Mouse (Mus musculus): ENCODE measurements at regions not wholly inside any gene's neighbourhood (a gene's known extent, or its start where the extent isn't known, plus 50 kb on each side); places are given as distances from the start of the nearest gene placed in this dataset.

- dilution Hi-C loops (cut with MboI; ENCODE audit: extremely low pct_ligation_motif_present, extremely low pct_unique_long_range_greater_than_20kb, low sequenced_read_pairs) (no loop called here), in situ Hi-C loops (cut with MboI; ENCODE audit: low pct_ligation_motif_present, low pct_unique_long_range_greater_than_20kb, low sequenced_read_pairs) (no loop called here)
- TF ChIP-seq HCFC1 (IDR thresholded peaks at IDR 0.05; ENCODE audit: low read depth, low read length) = no peak
- no peak for TF ChIP-seq EP300 (IDR thresholded peaks at IDR 0.05; ENCODE audit: low read length)
- no peak for TF ChIP-seq KAT2A (IDR thresholded peaks at IDR 0.05; ENCODE audit: insufficient replicate concordance, low read length)
- TF ChIP-seq PAX5 (IDR thresholded peaks at IDR 0.05; ENCODE audit: low read length) = no peak
- no peak for TF ChIP-seq POLR2A (IDR thresholded peaks at IDR 0.05; ENCODE audit: low read depth, low read length)
- no peak for TF ChIP-seq USF1 (IDR thresholded peaks at IDR 0.05; ENCODE audit: low read depth, low read length)
- no peak for TF ChIP-seq ZKSCAN1 (IDR thresholded peaks at IDR 0.05; ENCODE audit: borderline replicate concordance, low read depth, low read length)
These were observed 101.3 kb downstream of the Ephb3 start for GRCm38 (mm10) chr16:21305859-21306258.

GRCm38 (mm10) chr16:21308513-21308912 is 104.0 kb downstream of the Ephb3 start:
- Histone ChIP-seq H3K4me3 (replicated peaks in 1 of 3; ENCODE audit: low read depth in 2 of 3, low read length in 2 of 3, poor library complexity in 1 of 3) (no peak overlapping the region), H3K36me3 (replicated peaks in 1 of 2; ENCODE audit: control insufficient read depth in 1 of 2, insufficient read depth in 1 of 2, low read length in 1 of 2) (no peaks in the 10 kb centered on the region), H3K4me2 (ENCODE audit: insufficient read depth, low read depth, poor library complexity, severe bottlenecking) (no peak overlapping the region), H3K9me3 (replicated peaks; ENCODE audit: low read length) (peaks cover 9% of the 10 kb centered on the region), H3K27ac (ENCODE audit: insufficient read depth, low read depth) (no peak overlapping the region), H3K79me2 (replicated peaks; ENCODE audit: control insufficient read depth, extremely low read depth, insufficient read depth, poor library complexity, severe bottlenecking) (no peaks in the 10 kb centered on the region), H3K4me1 (ENCODE audit: control insufficient read depth in 1 of 2, insufficient read depth in 2 of 2) (peaks cover 4 to 26% of the 10 kb centered on the region in 2 experiments; a peak in 3 of 4 replicates), H3K9ac (ENCODE audit: insufficient read depth, low read depth) (no peak overlapping the region), H3K27me3 (replicated peaks) (no peaks in the 10 kb centered on the region)
- in situ Hi-C loops (cut with MboI; ENCODE audit: low pct_ligation_motif_present, low pct_unique_long_range_greater_than_20kb, low sequenced_read_pairs) = no loop called here
- no peak for TF ChIP-seq KAT2A (IDR thresholded peaks at IDR 0.05; ENCODE audit: insufficient replicate concordance, low read length)
- no peak for TF ChIP-seq UBTF (IDR thresholded peaks at IDR 0.05; ENCODE audit: low read depth, low read length)
- no peak for TF ChIP-seq CTCF (conservative IDR thresholded peaks at IDR 0.05 in 1 of 2, IDR thresholded peaks at IDR 0.05 in 1 of 2; ENCODE audit: low read depth in 2 of 2, low read length in 2 of 2)
- TF ChIP-seq MYC (IDR thresholded peaks at IDR 0.05; ENCODE audit: low read depth, low read length) = no peak
- TF ChIP-seq NELFE (IDR thresholded peaks at IDR 0.05; ENCODE audit: low read depth, low read length) = no peak
- no peak for TF ChIP-seq BHLHE40 (IDR thresholded peaks at IDR 0.05; ENCODE audit: low read depth, low read length)
- TF ChIP-seq SMC3 (IDR thresholded peaks at IDR 0.05; ENCODE audit: low read depth, low read length) = no peak
- no peak for TF ChIP-seq EP300 (IDR thresholded peaks at IDR 0.05; ENCODE audit: low read length)
- no peak for TF ChIP-seq JUND (conservative IDR thresholded peaks at IDR 0.05; ENCODE audit: low read depth, low read length)
- no peak for TF ChIP-seq TCF12 (IDR thresholded peaks at IDR 0.05; ENCODE audit: low read depth, low read length)
- TF ChIP-seq ZNF384 (IDR thresholded peaks at IDR 0.05; ENCODE audit: low read depth, low read length) = no peak
- no peak for TF ChIP-seq HCFC1 (IDR thresholded peaks at IDR 0.05; ENCODE audit: low read depth, low read length)
- no peak for TF ChIP-seq ZKSCAN1 (IDR thresholded peaks at IDR 0.05; ENCODE audit: borderline replicate concordance, low read depth, low read length)
- no peak for TF ChIP-seq NRF1 (IDR thresholded peaks at IDR 0.05; ENCODE audit: low read depth, low read length)
- no peak for TF ChIP-seq GABPA (IDR thresholded peaks at IDR 0.05; ENCODE audit: insufficient replicate concordance, low read depth, low read length)
- TF ChIP-seq USF2 (conservative IDR thresholded peaks at IDR 0.05; ENCODE audit: low read depth, low read length) = no peak
- TF ChIP-seq TBP (conservative IDR thresholded peaks at IDR 0.05; ENCODE audit: low read depth, low read length) = no peak
- TF ChIP-seq MAFK (IDR thresholded peaks at IDR 0.05; ENCODE audit: insufficient replicate concordance, low read length) = no peak
- dilution Hi-C loops (cut with MboI; ENCODE audit: extremely low pct_ligation_motif_present, extremely low pct_unique_long_range_greater_than_20kb, low sequenced_read_pairs) = no loop called here
- no peak for DNase-seq (ENCODE audit: extremely low read depth)

More at GRCm38 (mm10) chr16:21305859-21306258, 101.3 kb downstream of the Ephb3 start:
- no peaks in the 10 kb centered on the region for H3K36me3 ChIP-seq (replicated peaks in 1 of 2; ENCODE audit: control insufficient read depth in 1 of 2, insufficient read depth in 1 of 2, low read length in 1 of 2)
- no peak overlapping the region for H3K27ac ChIP-seq (ENCODE audit: insufficient read depth, low read depth)
- H3K4me1 ChIP-seq (ENCODE audit: control insufficient read depth in 1 of 2, insufficient read depth in 2 of 2) = peaks cover 4 to 19% of the 10 kb centered on the region in 2 experiments; a peak in 3 of 4 replicates
- H3K9ac ChIP-seq (ENCODE audit: insufficient read depth, low read depth) = no peak overlapping the region
- peaks cover 19% of the 10 kb centered on the region for H3K9me3 ChIP-seq (replicated peaks; ENCODE audit: low read length)
- no peak for DNase-seq (ENCODE audit: extremely low read depth)
- H3K4me2 ChIP-seq (ENCODE audit: insufficient read depth, low read depth, poor library complexity, severe bottlenecking) = no peak overlapping the region
- H3K4me3 ChIP-seq (replicated peaks in 1 of 3; ENCODE audit: low read depth in 2 of 3, low read length in 2 of 3, poor library complexity in 1 of 3) = no peak overlapping the region
- H3K79me2 ChIP-seq (replicated peaks; ENCODE audit: control insufficient read depth, extremely low read depth, insufficient read depth, poor library complexity, severe bottlenecking) = no peaks in the 10 kb centered on the region
- peaks cover 2% of the 10 kb centered on the region for H3K27me3 ChIP-seq (replicated peaks)

All from CH12.LX (cell line).